Mouse (Mus musculus) CD8-positive naive resting alpha-beta T cell, adult 2 months (primary cell): ENCODE measurements around the gene Ccr9.
A peak's percentile ranks its signal among the peaks of the same experiment; 100 is the strongest.

ENCODE experiments used
- DNase-seq, 2 experiments: peaks; one replicate each; pipeline ENCODE4 v3.0.0; 2022; ENCODE audit warnings: low read depth in 2 of 2, low spot score in 2 of 2

Ccr9 gene

DNA sequence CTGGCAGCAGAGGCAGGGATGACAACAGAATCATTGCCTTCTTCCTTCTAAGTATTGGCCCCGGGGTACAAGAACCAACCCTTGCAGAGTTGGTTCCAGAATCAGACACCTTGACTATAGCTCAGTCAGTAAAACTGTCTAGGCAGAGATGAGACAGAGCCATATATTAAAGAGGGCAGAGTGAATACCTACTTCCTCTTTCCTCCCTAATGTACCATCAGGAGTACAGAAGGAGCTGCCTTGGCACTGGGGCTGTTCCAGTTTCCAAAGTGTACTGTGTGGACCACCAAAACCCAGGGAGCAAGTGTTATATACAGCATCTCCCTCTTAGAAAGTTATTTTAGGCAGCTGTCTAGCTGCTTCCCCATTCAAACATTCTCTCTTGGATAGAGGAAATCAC lies 123.3 kb downstream of the Ccr9 start:
- DNase-seq: no peak

GRCm38 (mm10) chr9:123802421-123802820 lies 124.2 kb downstream of the Ccr9 start:
- DNase-seq: no peak

DNA sequence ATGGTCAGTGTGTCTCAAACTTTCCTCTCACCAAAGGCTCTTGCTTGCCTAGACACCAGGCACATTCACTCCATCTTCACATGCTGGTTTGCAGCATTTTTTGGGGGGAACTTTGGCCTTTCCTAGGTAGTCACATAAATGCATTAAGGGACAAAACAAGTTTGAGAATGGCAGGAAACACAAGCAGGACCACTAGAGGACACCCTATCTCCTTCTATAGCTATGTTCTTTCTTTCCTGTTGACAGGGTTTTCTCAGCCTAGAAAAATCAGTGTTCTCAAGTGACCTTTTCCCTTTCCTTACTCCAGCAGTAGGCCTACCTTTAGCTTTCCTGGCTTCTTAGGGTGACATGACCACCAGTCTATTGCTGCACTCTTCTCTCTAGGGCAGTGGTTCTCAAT lies 124.7 kb downstream of the Ccr9 start:
- DNase-seq: no peak

GRCm38 (mm10) chr9:123805241-123805640 lies 127.0 kb downstream of the Ccr9 start:
- no peak for DNase-seq

GRCm38 (mm10) chr9:123806267-123806666 lies 128.0 kb downstream of the Ccr9 start, which contains the start of gene Cxcr6:
TSS of gene Cxcr6 (plus strand) at chr9:123806475.
- DNase-seq: peak; percentile 61 to 64

DNA sequence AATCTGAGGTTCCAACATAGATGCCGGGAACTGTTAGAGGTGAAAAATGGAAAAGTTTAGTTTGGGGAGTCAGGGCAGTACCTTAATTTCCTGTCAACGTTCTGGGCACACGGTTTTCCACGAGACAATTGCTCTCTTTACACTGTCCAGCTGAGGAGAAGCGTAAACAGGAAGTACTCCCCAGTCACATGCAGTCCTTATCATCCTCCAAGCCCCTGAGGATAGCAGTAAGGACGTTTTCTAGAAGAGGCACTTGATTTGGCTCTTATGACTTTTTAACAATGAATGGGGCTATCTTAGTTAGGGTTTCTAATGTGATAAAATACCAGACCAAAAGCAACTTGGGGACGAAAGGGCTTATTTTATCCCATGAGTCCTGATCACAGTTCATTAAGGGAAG lies 130.3 kb downstream of the Ccr9 start:
- DNase-seq: no peak

GRCm38 (mm10) chr9:123811831-123812230 lies 133.6 kb downstream of the Ccr9 start:
- no peak for DNase-seq

DNA sequence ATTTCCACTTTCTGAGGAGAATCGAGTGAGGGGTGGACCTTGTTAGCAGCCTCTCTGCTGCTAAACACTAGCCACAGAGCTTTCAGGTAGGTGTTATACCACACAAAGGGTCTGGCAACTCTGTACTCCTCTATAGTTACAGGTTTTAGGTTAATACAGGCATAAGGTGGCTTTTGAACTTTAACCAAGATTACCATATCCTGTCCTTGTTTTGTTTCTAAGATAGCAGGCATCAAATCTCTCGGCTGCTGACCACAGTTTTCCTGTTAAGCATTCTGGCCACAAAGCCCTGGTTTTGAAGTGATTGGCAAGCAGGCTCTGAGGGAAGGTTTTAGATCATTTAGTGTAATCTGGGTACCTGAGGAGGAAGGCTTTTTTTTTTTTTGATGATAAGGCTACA lies 136.1 kb downstream of the Ccr9 start:
- DNase-seq: peak; percentile 66 to 77

- DNase-seq: no peak
These were observed 136.6 kb downstream of the Ccr9 start for GRCm38 (mm10) chr9:123814821-123815220.

DNA sequence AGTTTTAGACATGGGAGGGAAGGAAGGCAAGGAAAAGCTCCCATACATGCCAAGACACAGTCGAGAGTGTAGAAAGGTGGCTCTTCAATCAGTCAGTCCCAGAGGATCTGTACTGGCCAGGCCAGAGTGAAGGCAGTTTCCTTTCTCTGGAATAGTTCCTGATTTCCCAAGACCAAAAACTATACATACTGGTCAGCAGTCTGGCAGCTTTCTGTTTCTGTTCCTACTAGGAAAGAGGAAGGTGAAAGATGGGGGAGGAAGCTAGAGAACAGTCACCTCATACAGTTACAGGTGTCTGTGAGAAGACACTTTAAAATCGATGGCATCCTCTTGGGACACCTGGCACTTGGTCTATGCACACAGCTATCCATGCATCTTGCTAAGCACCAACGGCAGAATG lies 137.2 kb downstream of the Ccr9 start:
- no peak for DNase-seq

- no peak for DNase-seq
These were observed 137.8 kb downstream of the Ccr9 start for GRCm38 (mm10) chr9:123815996-123816395.

DNA sequence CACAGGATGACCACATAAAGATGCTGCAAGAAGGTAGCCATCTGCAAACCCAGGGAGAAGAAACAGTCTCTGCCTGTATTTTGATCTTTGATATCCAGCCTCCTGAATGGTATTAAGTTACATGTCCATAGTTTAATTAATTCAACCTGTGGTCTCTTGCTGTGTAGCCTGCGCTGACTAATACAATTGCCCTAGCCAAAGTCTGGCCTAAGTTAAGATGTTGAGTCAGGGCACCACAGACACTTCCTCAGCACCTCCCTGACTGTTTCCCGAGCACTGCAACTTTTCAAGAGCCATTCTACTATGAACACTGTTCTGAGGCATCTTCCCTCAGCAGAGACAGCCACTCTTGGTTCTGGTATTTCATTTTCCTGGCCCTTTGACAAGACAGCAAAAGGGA lies 140.4 kb downstream of the Ccr9 start:
- no peak for DNase-seq

DNA sequence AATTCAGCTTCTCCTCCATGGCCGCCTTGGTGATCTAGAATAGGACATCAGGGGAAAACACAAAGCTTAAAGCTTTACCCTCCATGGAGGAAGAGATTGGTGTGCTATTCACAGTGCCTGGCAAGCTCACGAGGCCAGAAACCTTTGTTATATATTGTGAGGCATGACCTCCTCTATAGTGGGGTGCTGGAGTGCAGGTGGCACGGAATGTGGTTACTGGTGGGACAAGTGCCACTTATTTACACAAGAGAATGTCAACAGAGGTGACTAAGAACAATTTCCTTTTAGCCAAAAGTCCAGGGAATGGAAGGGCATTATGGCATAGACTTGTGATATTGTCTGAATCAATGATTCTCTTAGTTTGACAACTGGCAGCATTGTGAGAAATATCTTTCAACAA lies 148.4 kb downstream of the Ccr9 start:
- no peak for DNase-seq

- no peak for DNase-seq
These were observed 150.7 kb downstream of the Ccr9 start for GRCm38 (mm10) chr9:123828916-123829315.
